Mouse (Mus musculus): ENCODE data around the gene Cox6b1. TPM values are rescaled to one million over a fixed set of nuclear protein-coding genes. Genes with fewer than 3 reads are reported as not detected.

Gene Cox6b1
- 305 and 323 TPM in 2 replicates for total RNA-seq (2015)
- 441 and 447 TPM in 2 replicates for total RNA-seq (2017)

DNA sequence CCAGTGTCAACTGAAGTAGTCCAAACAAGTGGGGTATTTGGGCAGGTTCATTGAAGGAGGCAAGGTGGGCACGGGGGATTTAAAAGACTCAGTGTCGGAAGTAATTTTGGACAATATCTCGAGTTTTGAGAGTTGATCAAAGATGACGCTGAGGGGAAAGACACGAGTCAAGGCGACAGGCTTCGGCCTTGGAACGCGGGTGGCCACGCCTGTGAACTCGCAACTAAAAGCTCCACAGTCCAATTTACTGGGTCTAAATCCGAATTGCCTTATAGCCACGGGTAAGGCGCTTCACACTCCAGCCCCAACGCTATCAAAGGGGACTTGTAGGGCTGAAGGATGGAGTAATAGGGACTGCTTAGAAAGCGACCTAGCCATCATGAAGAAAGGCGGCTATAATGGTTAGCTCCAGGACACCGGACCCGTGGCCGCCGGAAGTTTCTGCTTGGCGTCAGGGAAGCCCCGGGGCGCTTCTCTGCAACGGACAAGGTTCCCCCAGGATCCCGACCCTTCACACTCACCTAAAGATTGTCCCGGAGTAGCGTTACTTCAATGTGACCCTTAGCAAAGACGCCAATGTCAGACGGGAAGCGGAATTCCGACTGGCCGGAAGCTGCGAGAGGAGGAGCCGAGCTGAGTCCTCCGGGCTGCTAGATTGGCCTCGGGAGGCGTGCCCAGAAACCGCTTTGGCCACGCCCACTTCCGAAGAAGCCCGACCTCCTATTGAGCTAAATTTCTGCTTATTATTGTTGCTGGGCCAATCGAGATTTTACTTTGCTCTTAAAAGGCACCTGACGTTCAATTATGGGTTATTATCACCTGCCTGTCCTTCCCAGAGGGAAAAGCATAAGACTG, at the start of gene Cox6b1:
Gene Cox6b1, minus strand, starts transcription at position 622 of the 855 bp plus-strand sequence.
- ATAC-seq (ENCODE audit: poor library complexity, severe bottlenecking), result peak; percentile 100

DNA sequence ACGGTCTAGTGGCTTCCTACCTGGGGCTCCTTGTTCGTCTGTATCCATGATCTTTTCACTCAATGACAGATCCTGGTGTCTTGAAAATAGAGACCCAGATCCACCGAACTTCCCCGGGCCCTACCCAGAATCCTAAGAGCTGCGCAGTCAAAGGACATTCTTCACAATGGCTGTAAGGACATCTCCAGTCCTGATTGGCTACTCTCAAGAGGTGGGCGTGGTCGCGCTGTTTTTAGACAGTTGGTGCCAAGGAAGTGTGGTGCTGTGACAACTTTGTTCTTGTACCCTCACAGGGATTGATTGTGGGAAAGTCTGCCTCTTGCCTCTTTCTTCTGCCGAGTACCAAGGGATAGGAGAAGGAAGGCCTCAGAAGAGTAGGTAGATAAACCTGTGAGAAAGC, 45.5 kb upstream of the Cox6b1 start, which contains the start of gene Pmis2:
Gene Pmis2, minus strand, starts transcription at position 126 of the 400 bp plus-strand sequence.
- no peak for ATAC-seq (ENCODE audit: poor library complexity, severe bottlenecking)

DNA sequence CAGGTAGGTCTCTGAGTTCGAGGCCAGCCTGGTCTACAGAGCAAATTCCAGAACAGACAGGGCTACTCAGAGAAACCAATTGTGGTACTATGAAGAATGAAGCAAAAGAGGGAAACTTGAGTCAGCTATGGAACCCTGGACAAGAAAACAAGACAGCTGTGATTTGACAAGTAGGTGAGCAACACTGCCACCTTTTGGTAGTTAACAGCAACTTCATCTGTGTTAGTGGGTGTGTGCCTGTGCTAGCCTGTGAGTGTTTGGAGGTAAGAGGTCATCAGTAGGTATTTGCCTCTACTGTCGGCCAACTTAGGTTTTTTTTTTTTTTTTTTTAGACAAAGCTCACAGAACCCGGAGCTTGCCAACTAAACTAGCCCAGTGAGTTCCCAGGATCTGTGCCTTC, 43.3 kb upstream of the Cox6b1 start:
- ATAC-seq (ENCODE audit: poor library complexity, severe bottlenecking), result peak; percentile 62

DNA sequence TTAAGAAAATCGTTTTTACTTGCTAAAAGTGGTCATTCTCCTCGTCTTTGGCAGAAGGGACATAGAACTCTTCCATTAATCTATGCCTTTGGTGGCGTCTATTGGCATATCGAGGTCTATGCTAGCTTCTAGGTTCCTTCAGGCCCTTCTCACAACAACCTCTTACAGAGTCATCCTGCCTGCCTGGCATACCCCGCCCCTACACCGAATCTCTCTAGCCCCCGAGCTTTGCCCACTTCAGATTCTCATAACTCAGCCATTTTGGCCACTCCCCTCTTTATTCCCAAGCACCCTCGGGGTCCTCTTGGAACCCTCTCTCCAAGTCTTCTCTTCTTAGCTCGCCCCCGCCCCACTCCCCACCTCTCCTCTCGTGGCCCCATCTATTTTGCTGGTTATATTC, 39.4 kb upstream of the Cox6b1 start:
- ATAC-seq (ENCODE audit: poor library complexity, severe bottlenecking), result no peak

DNA sequence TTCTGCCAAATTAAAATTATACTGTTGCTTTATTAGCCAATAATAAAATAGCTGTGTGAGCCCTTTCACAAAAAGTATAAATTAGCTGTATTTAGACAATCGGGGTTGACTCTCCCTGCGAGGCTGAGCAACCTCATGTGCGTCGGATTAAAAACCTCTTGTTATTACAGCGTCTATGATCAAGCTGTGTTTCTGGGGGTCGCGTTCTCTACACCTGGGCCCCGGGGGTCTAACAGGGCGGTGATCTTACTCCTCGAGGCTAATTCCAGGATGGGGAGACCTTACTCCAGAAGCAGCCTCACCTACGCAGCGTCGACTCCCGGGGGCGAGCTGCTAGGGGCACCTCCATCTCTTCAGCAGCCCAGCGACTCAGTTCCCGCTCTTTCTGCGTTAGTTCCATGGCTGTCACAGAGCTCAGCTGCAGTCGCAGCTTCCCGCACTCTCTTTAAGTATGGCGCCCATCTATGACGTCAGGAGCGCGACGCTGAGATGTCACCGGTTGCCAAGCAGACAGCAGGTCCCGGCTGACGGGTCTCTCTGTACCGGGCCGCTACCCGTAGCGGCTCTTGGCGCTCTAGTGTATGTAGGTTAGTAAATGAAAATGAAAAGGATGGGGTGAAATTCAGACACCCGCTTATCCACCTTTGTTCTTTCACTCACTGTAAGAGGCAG, 38.7 kb upstream of the Cox6b1 start, which contains the start of gene Haus5:
Gene Haus5, minus strand, starts transcription at position 466 of the 672 bp plus-strand sequence.
- ATAC-seq (ENCODE audit: poor library complexity, severe bottlenecking), result peak; percentile 100

DNA sequence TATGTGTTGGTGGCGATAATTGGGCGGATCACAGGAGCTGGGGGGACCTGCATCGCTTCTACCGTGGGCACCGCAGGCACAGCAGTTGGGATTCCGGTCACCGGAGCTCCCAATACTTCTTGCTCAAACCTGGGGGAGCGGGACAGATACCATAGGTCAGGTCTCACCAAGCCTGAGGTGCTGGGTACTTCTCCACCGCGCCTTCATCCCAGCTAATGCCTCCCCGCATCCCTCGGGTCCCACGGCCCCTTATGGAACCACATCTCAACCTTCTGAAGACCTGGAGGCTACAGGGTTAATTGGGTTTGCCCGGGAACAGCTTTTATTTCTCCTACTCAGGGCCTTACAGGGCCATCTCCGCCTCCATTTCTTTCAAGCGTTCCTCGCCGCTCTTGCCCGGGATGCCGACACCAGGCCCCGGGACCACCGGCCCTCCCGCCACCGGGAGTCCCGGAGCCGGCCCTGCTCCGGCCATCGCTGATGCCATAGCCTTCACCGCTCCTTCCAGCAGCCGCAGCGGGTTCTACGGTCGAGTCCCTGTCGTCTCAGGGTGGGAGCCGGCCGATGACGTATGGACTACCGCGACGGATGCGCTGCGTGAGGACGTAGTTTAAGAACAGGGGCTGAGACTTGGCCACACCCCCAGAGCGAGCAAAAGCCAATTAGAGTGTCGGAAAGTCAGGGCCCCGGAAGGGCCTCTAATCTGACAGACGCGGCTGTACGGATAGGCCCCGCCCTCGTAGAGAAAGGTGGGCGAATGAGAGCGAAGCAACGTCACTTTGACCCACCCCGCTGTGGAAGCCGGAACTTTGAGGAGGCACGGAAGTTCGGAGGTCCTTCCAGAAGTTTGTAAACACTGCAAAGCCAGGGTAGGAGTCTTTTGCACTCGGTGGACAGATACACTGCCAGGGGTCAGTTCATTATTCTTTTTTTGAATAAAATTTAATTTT, 23.9 kb upstream of the Cox6b1 start, which contains the start of gene Rbm42:
Gene Rbm42, minus strand, starts transcription at position 727 of the 950 bp plus-strand sequence.
- peak; percentile 99 for ATAC-seq (ENCODE audit: poor library complexity, severe bottlenecking)

DNA sequence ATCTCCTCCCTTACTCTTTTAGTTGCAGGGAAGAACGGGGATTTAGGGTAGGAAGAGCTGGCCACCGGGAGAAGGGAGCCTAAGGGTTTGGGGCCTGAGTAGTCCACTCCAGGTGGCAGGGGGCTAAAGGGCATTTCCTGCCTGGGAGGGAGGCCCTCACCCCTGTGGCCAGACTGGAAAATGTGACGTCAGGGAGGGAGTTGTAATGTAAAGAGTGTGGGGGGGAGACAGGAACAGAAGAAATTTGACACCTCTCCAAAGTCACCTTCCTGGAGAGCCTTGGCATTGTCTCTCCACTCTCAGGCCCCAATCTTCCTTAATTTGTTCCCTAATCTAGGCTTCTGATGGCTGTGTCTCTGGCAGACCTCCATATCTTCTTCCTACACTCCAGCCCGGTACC, 13.1 kb upstream of the Cox6b1 start:
- ATAC-seq (ENCODE audit: poor library complexity, severe bottlenecking), result no peak

DNA sequence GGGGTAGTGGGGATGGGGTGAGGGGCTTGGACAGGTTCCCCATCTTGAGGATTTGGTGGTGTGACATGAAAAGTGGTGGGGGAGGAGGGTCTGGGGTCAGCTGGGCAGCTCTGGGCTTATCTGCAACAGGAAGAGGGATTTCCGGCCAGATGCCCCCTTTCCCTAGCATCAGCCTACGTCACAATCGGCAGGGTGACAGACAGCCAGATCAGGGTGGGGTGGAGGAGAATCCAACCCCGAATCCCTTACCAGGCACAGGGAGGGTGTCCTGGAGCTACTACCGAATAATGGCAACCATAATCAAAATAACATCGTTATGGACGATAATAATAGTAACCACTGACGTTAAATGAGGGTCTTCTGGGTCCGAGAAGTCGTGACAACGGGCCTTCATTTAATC, 10.4 kb upstream of the Cox6b1 start:
- ATAC-seq (ENCODE audit: poor library complexity, severe bottlenecking), result no peak

DNA sequence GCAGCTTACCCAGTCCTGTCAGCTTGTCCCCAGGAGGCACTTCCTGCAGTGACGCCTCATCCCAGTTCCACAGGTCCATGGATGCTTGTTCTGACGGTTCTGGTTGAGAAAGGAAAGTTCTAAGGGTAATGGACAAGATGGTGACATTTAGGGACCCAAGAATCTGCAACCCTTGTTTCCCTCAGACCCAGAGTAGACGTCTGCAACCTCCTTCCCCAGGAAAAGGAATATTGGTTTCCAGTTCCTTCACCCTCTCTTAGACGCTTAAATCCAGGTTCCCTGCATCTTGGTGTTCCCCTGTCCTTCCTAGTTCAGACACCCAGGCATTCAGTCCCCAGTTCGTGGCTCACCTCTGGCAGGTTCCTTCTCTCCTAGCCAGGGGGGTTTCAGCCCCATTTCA, 9.8 kb upstream of the Cox6b1 start, which contains the start of gene Etv2:
Gene Etv2, minus strand, starts transcription at position 101 of the 400 bp plus-strand sequence.
- ATAC-seq (ENCODE audit: poor library complexity, severe bottlenecking), result no peak

DNA sequence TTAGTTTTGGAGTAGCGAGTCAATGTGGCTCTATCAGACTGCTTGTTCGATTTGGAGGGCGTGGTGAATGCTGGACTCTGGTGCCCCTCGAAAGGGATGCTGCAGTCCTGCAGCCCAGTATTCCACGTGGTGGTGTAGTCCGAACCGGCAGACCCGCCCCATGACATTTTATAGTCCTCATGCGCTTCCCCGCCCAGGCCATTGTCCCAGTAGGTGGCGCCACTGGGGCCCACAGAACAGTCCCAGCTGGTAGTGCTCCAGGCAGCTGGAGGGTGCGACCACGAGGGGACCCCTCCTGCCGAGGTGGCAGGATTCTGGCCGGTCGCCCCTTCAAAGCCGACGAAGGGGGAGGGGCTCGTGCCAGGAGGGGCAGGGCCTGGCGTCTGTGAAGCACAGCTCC, 8.7 kb upstream of the Cox6b1 start:
- peak; percentile 63 for ATAC-seq (ENCODE audit: poor library complexity, severe bottlenecking)

DNA sequence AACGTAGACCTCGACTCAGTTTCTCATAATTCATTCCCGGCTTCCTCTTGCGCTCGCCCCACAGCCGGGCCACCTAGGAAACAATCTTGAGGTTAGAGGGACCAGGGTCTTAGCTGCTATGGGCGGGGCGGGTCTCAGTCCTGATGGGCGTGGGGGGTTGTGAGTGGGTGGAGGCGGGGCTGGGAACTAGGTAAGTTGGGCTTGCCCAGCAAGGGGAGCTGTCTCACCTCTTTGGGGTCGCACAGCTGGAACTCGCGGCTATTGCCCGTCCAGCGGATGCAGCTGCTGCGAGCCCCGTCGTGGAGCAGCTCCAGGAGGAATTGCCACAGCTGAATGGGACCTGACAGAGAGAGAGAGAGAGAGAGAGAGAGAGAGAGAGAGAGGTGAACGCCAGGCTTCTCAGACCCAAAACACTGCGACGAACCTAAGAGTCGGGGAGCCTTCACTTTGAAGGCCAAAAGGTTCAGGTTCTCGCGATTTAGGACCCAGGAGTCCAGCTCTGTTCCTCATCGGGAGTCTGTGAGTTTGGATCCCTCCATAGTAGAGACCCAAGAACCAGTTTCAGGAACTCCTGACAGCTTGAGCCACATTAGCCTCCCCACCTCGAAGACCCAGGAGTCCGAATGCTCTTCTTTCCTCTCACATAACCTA, 7.9 kb upstream of the Cox6b1 start:
- ATAC-seq (ENCODE audit: poor library complexity, severe bottlenecking), result no peak

DNA sequence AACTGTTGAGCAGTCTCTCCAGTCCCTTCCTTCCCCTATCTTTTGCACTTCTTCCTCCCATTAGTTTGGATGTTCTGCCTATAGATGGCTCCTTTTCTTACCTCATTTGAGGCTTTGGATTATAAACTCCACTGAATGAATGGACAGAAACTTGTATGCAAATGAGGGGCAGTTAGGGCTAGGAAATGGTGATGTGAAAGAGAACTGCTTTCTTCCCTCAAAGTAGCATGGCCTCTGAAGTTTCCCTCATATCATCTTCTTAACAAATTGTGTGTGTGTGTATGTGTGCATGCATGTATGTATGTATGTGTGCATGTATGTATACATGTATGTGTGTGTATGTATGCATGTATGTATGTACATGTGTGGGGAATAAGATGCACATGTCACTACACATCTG, 3.1 kb upstream of the Cox6b1 start:
- ATAC-seq (ENCODE audit: poor library complexity, severe bottlenecking), result no peak

DNA sequence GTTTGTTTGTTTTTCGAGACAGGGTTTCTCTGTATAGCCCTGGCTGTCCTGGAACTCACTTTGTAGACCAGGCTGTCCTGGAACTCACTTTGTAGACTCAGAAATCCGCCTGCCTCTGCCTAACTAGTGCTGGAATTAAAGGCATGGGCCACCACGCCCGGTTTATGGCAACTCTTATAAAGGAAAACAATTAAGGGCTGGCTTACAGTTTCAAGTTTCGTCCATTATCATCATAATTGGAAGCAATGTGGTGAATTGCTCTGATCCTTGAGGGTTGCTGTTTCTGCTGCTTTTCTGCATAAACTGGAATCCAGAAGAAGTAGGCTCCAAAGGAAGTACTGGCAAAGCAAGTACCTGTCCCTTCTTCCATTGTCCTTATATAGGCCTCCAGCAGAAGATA, 696 bp upstream of the Cox6b1 start:
- no peak for ATAC-seq (ENCODE audit: poor library complexity, severe bottlenecking)

DNA sequence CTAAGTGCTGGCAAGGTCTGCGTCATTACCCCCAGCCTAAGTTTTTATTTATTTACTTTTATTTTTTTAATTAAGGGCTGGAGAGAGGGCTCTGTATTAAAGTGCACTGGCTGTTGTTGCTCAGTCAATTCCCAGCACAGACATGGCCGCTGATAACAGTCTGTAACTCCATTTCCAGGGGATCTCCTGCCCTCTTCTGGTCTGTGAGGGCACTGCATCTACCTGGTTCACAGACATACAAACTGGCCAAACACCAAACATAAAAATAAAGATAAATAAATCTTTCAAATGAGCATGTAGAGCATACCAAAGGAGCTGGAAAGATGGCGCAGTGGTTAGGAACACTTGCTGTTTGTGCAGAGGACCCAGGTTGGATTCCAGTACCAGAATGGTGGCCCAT, 6.7 kb downstream of the Cox6b1 start:
- no peak for ATAC-seq (ENCODE audit: poor library complexity, severe bottlenecking)

DNA sequence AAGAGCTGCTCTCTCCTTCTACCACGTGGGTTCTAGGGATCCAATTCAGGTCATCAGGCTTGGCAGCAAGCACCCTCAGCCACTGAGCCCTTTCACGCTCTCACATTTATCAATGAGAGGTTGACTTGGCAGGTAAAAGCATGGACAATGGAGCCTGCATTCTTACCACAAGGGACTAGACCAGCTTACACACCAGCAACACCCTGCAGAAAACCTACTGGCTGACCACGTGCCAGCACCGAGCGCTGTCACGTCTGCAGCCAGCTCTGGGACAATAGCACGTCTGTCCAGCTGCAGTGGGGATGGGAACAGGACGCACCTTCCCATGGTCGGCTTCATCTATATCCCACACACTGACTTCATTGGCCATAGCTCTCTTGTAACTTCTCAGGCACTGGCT, 7.3 kb downstream of the Cox6b1 start:
- no peak for ATAC-seq (ENCODE audit: poor library complexity, severe bottlenecking)

DNA sequence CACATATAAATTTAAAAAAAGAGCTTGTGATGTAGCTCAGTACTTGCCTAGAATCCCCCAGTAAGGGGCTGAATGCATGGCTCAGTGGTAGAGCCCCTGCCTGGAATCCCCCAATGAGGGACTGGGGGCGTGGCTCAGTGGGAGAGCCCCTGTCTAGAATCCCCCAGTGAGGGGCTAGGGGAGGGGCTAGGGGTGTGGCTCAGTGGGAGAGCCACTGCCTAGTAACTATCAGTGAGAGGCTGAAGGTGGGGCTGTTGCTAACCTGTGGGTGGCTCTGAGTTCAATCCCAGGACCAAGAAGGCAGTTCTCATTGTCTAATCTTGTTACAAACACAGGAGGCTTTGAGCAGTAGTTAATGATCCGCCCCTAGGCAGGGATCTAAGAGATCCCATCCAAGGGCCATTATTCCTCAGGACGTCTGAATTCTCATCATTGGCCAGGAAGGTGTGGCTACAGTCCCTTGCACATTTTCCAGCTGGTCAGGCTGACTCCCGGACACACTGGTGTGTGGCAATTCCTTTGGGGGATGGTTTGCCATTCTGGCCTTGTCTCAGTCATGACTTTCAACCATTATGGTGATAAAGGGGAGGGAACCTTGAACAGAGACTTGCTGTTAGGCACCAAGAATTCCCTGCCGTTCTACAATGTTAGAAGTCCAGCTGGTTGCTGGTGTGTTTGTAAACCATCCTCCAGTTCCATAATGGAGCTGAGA, 10.7 kb downstream of the Cox6b1 start:
- ATAC-seq (ENCODE audit: poor library complexity, severe bottlenecking), result no peak

DNA sequence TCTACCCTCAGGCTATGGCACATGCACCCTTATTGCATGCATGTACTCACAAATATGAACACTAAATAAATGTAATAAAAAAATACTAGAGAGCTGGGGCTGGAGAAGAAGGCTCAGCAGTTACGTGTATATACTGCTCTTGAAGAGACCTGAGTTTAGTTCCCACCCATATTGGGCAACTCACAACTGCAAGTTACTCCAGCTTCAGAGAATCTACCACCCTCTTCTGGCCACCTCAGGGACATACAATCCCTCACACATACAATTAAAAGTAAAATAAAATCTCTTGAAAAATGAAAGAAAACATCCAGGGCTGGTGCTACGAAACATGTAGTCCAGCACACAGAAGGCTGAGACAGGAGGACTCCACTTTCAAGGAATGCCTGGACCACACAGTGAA, 11.5 kb downstream of the Cox6b1 start:
- ATAC-seq (ENCODE audit: poor library complexity, severe bottlenecking), result peak; percentile 70

DNA sequence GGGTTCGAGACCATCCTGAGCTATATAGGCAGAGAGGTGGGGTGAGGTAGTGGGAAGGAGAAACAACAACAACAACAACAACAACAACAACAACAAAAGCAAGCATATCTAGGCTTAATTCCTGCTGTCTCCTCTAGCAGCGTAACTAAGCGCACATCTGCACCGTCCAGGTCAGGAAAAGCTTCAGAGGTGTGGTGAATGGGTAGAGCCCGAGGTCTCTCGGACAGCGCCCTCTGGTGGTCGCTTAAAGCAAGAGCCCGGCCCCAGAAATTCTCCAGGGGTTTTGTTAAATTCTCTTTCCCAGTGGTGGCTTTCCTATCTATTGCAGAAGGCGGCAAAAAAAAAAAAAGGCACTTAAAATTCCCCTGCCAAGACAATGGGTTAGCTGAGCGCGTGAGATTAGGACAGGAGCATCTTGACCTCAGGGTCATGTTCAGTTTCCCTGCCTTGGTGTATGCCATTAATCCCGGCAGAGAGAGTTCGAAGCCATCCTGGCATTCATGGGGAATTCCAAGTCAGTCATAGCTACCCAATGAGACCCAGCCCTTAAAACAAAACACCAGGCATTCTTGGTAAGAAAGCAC, 12.3 kb downstream of the Cox6b1 start:
- ATAC-seq (ENCODE audit: poor library complexity, severe bottlenecking), result peak; percentile 83

All from megakaryocyte, adult 5-6 weeks (primary cell).